Mouse (Mus musculus): ENCODE measurements at regions not wholly inside any gene's neighbourhood (a gene's known extent, or its start where the extent isn't known, plus 50 kb on each side); places are given as distances from the start of the nearest gene placed in this dataset.

DNA sequence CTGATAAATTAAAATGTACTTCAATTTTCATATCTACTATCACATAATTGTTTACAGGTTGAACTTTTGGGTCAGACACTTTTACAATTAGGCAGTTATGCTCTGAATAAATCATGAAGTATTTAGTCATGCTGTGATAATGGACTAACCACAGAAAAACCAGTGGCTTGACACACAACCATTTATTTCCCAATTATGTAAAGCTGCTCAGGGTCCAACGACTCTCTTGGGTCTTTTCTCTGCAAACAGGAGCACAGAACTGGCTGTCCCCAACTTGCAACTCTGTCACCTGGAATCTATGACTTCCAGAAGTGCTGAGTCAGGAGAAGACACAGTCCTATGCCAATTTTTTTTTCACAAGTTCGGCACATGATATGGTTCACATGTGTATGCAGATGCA, 214.8 kb downstream of the Kcnj2 start:
- in situ Hi-C loops (cut with MboI, MseI) = no loop called here

DNA sequence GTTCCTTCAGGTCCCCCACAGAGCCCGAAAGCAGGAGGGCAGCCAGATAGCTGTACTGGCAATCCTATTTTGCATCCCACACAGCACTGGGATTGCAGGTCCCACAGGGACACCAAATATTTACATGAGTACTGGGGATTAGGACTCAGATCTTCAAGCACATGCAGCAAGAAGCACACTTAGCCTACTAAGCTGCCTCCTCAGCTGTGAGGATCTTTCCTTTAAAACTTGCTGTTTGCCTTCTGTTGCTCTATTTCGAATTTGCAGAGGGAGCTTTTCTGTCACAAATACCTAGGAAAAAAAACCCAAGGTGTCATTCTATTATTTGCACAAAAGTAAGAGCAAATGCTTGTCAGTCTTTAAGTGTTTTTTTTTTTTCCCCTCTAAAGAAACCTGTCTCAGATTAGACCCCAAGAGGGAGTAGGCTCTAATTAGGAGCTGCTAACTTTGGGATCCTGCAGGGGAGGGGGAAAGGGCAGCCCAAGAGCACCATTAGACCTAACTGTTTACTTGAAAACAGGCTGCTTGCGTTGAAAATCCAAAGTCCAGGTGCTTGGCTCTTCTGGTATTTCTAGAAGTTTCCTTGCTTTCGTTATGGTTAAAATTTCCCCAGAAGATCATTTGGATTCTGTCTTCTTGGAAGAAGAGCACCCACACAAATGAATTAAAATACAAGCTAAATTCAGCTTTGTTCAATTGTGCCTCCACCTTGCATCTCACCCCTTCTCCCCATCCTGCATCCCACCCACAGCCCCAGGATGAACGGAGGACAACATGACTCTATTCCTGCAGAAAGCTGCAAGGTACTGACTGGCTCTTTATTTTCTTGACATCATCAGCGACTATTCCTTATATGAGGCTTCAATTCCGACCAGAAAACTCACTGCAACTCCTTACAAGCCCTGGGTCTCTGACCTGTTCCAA, 215.5 kb downstream of the Kcnj2 start:
- in situ Hi-C loops (cut with MboI, MseI) = no loop called here

DNA sequence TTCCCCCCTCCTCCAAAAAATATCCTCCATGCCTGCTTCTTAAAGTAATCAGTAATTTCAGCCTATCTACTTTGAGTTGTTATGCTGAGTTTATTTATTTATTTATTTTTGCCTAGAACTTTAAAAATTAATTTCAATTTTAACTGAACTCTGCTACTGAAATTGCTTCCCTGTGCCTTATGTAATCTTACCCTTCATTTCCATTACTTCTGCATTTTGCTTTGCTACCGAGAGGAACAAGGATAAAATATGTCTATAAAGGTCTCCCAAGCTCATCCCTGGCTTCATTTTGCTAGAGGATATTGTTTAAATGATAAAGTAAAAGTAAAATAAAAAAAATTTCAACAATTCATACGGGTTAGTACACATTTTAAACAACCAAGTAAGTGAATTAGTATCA, 216.3 kb downstream of the Kcnj2 start:
- in situ Hi-C loops (cut with MboI, MseI) = no loop called here

DNA sequence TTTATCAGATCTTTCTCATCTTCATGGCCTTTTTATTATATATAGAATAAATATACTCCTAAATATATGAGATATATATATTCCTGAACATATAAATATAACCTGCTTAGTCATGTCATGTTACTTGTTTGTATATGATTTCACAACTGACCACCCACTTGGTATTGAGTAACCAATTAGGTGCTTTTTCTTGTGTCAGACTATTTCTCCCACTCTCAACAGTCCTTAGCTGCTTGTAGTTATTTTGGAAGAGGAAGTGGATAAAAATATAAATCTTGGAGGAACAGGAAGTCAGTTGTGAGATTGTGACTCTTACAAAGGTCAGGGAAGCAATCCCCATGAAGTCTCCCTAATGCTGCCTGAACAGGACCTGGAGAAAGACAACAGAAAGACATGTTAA, 224.6 kb downstream of the Kcnj2 start:
- in situ Hi-C loops (cut with MboI, MseI) = no loop called here

DNA sequence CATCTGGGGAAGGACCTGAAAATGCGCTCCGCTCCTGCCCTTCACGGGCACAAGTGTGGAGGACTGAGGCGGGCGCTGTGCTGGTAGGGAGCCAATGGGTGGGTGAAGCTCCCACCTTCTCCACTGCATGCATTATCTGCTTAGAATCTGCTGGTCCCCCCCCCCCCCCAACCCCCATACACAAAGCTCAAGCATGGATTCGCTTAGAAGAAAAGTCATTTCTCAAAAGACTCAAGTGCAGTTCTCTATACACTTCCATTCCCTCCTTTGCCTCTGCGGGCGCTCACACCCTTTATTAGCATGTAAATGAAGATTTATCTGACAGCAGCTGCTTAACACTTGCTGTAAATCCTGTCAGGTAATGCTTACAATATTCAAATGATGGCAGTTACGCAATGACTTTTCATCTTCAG, 230.4 kb downstream of the Kcnj2 start:
- in situ Hi-C loops (cut with MboI, MseI) = no loop called here

DNA sequence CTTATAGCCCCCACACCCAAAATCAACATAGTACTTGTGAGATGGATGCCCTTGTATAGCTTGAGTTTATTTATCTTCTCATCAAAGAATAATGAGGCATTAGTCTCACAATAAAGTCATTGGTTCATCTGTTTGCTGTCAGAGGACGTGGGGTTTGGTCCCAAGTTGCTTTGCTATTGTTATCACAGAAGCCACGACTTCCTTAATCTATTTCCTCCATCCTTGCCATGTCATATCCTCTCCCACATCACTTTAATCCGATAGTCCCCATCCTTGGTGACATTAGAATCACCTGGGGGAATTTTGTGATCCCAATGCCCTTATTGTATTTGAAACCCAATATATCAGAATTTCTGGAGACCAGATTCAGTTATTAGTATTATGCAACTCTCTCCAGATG, 246.8 kb downstream of the Kcnj2 start:
- in situ Hi-C loops (cut with MboI, MseI) = loop anchor here (25.0 kb wide), 1 partner anchor 1251 kb away; no protein-coding TSS in a partner anchor

DNA sequence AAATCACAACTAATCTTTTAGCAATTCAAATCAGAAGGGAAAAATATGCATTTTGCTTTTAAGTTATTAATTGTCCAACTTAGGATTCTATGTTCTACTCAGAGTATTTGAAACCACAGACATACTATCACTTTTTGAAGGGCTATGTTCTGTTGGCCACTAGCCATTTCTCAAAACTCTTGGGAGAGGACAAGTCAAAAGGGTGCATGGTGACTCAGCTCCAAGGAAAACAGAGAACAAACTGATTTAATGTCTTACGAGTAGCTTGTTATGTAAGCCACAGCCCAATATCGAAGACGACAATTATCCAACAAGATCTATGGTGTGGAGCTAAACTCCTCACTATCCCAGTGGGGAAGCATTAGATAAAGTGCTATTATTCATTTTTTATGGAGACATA, 247.6 kb downstream of the Kcnj2 start:
- in situ Hi-C loops (cut with MboI, MseI) = loop anchor here (25.0 kb wide), 1 partner anchor 1251 kb away; no protein-coding TSS in a partner anchor

DNA sequence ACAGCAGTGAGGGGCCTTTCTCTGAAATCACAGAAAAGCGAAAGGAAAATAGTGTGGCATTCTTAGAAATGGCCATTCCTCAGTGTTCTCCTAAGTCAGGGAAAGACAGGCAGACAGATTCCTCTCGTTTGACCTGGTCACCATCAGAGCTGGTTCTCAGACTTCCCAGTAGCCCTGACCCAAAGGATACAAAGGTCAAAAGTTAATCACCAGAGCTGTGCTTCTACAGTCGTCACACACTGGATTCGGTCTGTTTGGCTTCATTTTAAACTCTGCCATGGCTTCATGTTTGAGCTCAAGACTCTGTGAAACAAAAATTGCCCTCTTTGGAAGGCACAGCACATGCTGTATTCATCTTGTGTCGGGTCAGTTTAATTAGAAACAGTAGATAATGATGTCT, 255.6 kb downstream of the Kcnj2 start:
- in situ Hi-C loops (cut with MboI, MseI) = loop anchor here (25.0 kb wide), 1 partner anchor 1259 kb away; no protein-coding TSS in a partner anchor

DNA sequence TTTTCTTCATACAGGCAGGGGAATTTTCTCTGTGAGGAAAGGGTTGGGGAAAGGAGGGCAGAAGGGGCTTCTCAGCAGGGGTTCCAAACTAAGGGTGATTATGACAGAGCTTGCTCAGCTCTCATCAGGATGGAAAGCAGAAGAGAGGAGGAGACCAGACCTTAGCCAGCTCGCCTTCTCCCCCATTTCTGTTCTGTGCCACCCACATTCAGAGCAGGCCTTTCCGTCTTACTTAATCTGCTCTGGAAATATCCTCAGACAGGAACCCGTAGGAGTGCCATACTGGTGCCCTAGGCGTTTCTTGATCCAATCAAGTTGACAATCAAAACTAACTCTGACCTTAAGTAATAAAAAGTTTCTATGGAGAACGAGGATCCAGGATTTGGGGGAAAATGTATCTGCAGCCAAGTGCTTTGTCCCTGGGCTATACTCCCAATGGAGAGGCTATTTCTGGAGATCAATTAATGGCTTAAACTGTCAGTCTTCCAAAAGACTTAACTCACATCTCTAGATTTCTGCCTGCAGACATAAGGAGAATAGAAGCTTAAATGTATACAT, 258.6 kb downstream of the Kcnj2 start:
- in situ Hi-C loops (cut with MboI, MseI) = loop anchor here (25.0 kb wide), 1 partner anchor 1262 kb away; no protein-coding TSS in a partner anchor

DNA sequence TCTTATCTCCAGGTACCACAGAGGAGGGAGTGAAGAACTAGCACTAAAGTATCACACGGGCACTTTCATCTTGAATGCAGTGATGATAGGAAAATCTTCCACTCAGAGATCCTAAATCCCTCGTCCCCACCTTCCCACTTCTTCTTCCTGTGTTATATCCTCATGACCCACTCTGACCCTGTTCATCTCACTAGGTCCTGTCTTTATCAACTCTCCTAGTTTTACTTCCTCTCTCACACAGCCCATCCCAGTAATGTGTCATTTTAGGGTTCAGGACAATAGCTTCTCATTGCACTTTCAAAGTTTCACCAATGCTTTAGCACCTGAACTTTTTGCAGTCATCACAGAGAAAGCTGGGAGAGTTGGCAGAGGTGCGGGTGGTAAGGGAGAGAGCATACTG, 261.0 kb downstream of the Kcnj2 start:
- in situ Hi-C loops (cut with MboI, MseI) = no loop called here

DNA sequence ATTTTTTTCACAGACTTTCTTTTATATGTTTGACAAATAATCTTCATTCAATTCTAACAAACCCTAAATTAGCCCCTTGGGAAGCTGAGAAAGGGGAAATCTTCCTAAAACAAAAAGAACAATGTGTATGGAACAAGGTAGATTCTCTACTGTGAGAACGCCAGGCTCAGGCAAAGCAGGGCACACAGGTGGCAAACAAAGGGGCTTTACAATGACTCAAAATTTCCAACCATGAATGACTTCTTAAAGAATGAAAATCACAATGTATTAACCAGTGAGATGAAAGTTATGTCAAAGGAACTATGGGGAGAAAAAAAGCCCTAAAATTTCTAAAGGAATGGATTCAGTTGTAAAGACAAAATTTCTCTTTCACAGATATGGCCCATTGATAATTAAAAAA, 262.3 kb downstream of the Kcnj2 start:
- in situ Hi-C loops (cut with MboI, MseI) = no loop called here

DNA sequence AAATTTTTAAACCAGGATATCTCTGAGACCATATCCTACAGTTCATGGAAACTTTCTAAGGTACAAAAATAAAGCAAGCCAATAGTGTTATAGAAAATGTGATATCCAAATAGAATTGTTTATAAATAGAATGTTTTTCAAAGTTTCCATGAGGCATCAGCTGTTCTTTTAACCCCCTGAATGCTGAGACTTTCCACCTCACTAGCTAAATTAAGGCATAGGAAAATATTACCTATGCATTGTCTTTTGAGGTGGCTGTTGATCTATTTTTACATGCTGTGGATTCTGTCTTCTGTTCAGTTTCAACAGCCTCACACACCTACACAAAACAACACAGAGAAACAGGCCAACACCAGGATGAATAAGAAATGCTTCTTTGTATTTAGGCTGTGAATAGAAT, 265.6 kb downstream of the Kcnj2 start:
- in situ Hi-C loops (cut with MboI, MseI) = loop anchor here (5.0 kb wide), 1 partner anchor 84 kb away; no protein-coding TSS in a partner anchor

DNA sequence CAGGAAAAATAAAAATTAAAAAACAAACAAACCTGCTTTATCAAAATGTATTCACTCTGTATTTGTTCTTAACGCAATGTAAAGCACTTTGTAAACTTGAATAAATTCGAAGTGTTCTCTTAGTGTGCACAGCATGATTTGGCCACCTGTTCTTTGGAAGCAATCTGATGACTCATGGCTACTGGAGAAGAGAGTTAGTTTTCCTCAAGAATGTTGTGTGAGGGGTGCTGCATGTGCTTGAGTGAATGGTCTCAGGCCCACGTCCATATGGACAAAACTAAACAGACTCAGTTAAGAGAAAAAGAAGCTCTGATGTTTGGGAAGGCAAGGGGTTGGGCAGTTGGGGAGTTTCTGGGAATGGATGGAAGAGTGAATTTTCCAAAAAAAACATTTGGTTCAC, 267.1 kb downstream of the Kcnj2 start:
- in situ Hi-C loops (cut with MboI, MseI) = loop anchor here (5.0 kb wide), 1 partner anchor 86 kb away; no protein-coding TSS in a partner anchor

DNA sequence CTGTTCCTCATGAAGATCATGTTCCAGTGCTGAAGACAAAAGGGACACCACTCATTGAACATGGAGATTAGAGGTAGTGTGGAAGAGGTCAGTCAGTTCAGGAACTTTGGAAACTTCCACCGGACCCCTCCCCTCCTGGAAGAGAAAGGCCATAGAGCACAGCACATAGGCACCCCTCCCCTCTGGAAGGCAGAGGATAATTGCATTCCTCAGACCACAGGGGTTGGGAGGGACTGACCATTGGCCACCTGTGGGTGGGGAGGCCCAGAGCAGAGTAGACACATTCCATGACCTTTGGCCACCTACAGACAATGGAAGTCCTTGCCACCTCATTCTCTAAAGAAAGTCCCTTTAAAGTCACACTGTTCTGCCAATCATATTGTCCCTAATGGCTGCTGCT, 281.6 kb downstream of the Kcnj2 start:
- in situ Hi-C loops (cut with MboI, MseI) = no loop called here

DNA sequence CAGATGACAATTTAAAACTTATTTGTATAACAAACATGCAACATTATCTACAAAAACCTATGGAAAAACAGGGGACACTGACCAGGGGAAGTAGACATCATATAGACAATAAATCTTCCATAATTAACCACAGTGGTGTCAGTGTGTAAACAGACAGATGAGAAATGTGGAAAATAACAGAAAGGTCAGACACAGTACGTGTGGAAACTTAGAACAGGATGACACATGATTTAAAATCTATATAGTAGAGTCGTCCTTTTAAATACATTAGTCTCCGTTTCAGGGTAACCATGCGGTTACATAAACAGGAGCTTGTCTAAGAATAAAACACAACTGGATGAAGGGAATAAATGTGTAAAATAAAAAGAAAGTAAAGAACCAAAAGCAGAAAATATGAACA, 284.1 kb downstream of the Kcnj2 start:
- in situ Hi-C loops (cut with MboI, MseI) = no loop called here

DNA sequence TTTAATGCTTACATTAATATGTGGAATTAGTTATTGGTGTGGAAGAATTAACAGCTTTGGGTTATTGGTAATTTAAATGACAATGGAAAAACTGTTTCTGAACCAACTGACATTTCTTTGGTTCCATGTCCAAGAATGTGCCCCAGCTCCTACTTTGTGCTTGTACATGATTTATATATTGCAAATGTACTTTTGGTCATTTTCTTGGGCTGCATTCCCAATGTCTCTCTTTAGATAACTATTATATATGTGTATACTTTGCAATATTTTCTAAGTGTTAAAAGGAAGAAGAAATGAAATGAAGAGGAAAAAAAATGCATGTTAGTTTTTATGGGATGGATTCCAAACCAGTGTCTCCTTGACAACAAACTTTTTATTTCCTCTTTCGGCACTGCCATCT, 297.4 kb downstream of the Kcnj2 start:
- in situ Hi-C loops (cut with MboI, MseI) = no loop called here

DNA sequence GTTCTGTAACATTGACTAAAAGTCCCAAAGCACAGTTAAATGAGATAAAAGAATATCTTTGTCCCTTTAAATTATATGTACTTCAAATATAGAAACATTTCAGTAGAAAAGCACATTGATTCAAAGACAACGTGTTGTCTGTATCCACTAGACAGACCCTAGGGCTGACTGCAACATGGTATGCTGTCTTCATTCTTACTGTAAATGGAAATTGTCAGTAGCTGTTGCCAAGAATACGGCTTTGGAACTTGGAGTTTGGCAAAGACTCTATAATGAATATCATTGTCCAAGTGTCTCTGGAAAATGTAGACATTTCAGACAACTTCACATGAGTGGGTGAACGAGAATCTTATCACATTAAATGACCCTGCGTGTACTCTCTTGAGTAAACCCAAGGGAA, 311.2 kb downstream of the Kcnj2 start:
- in situ Hi-C loops (cut with MboI, MseI) = no loop called here

DNA sequence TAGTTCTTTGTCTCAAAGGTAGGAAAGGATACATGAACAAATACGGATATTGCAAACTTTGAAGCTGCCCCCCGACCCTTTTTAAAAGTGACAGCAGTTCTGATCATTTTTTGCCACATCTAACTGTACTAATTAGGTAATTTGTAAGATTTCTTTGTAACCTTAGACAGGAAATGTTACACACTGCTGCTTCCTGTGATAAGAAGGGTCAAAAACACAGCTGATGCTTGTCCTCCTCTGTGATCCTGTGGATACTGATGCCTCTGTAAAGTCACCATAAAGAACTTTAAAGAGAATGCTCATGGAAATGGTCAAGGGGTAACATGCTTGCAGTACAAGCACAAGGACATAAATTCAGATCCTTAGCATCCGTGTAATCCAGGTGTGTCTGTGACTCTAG, 313.9 kb downstream of the Kcnj2 start:
- in situ Hi-C loops (cut with MboI, MseI) = loop anchor here (10.0 kb wide), 1 partner anchor 865 kb away; no protein-coding TSS in a partner anchor

DNA sequence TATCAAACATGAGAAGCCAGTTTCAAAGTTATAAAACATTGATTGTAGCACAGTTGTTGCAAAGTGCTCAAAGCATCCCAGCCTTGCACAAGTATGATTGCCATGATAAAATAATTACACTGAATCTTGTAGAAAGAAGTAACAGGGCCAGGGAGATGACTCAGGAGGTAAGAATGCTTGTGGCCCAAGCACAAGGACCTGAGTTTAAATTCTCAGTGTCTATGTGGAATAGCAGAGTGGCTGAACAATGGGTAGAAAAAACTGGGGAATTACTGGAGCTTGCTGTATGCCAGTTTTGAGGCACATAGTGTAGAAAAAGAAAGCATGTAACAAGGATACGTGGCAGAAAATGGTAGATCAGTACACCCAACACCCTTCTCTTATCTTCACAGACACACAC, 332.7 kb downstream of the Kcnj2 start:
- in situ Hi-C loops (cut with MboI, MseI) = no loop called here

DNA sequence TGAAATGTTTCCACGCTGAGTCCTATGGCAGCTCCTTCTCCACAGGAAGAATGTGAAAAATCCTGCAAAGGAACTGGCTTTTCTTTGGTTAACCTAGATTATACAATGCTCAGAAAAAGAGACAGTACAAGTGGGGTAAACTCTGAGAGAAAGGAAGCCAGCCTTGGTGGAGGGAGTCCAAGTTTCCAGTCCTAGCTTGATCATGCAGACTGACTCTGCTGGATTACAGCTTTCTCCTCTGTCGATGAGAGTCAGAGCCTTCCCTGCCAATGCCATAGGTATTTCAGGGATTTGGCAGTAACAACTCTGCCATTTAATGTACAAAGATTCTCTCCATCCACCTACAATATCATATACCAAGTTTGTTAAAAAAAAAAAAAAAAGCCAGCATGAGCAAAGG, 343.3 kb downstream of the Kcnj2 start:
- in situ Hi-C loops (cut with MboI, MseI) = no loop called here

DNA sequence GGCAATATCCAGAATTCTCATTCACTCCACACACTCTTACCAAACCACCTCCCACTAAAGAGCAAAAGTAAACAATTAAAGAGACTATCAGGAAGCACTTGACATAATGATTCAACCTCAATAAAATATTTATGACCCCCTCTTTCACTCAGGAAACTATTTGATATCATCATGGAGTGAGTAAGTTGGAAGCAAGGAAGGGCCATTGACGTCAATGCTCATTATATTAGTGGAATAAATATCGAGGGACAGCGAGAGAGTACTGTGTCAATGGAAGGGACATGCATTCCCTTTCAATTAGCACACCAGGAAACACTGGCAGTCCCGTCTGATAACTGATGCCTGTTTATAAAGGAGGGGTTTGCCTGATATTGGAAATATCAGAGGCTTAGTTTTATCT, 358.9 kb downstream of the Kcnj2 start:
- in situ Hi-C loops (cut with MboI, MseI) = no loop called here

DNA sequence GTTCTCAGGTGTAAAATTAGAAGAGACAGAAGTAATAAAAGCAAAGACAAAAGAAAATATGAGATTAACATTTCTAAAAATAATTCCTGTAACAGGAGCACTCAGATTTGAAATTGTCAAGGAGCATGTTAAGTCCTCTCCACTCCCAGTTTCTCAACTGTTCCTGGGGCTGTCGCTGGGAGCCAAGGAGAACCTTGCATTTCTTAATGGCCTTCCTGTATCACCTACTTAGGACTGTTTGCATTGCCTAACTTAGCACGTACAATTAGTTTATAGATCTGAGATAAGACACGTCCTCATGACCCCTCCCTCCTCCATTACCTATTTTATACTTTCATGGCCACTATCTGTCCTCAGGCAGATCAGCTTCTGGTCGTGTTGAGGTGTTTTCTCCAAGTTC, 360.8 kb downstream of the Kcnj2 start:
- in situ Hi-C loops (cut with MboI, MseI) = no loop called here

DNA sequence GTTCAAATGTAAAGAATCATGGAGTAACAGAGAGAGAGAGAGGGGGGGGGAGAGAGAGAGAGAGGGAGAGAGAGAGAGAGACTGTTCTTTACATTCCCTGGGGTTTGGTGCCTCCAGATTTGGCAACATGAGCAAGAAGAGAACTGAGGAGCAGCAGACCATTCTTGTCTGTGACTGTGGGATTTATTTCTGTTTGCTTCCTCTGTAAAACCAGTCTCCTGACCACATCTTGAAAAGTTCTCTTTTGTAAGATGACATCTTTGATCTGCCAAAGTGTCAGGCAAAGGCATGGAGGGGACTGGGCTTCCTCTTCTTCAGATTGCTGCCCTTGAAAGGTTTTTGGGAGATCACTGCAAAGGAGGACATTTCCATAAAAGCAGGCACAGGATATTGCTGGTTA, 376.3 kb downstream of the Kcnj2 start:
- in situ Hi-C loops (cut with MboI, MseI) = no loop called here

Measured in T-helper 2 cell (primary cell).